Mouse (Mus musculus) intestine, postnatal 0 days (tissue): ENCODE measurements at regions not wholly inside any gene's neighbourhood (a gene's known extent, or its start where the extent isn't known, plus 50 kb on each side); places are given as distances from the start of the nearest gene placed in this dataset.

ENCODE experiments used
- ATAC-seq: fragments of 200-750 bp; cut with Nextera tagmentation; 2 replicates; pipeline ENCODE4 v1.8.0; 2017; ENCODE audit warnings: mild to moderate bottlenecking, moderate TSS enrichment, moderate library complexity
- H3K27ac ChIP-seq: fragments of 300-500 bp; sonication (generic); 2 replicates; pipeline ENCODE4 v1.5.1; 2014; ENCODE audit warnings: mild to moderate bottlenecking, low read depth, low read length, moderate library complexity
- H3K27me3 ChIP-seq: fragments of 300-500 bp; sonication (generic); replicated peaks from 2 replicates; pipeline ENCODE4 v1.6.1; 2014; ENCODE audit warnings: low read length, mixed read lengths; ENCODE audit not compliant: control insufficient read depth, insufficient read depth
- H3K36me3 ChIP-seq: fragments of 300-500 bp; sonication (generic); 2 replicates; pipeline ENCODE4 v1.6.1; 2014; ENCODE audit warnings: mild to moderate bottlenecking, moderate library complexity; ENCODE audit not compliant: control insufficient read depth, insufficient read depth
- H3K4me1 ChIP-seq: fragments of 300-500 bp; sonication (generic); replicated peaks from 2 replicates; pipeline ENCODE4 v1.6.1; 2014; ENCODE audit warnings: antibody characterized with exemption, low read length, mixed read lengths; ENCODE audit not compliant: control insufficient read depth, insufficient read depth
- H3K4me2 ChIP-seq: fragments of 300-500 bp; sonication (generic); replicated peaks from 2 replicates; pipeline ENCODE4 v1.6.1; 2014; ENCODE audit warnings: low read depth, mild to moderate bottlenecking, moderate library complexity
- H3K4me3 ChIP-seq: fragments of 300-500 bp; sonication (generic); 2 replicates; pipeline ENCODE4 v1.5.1; 2014; ENCODE audit warnings: low read depth, low read length
- H3K9ac ChIP-seq: fragments of 300-500 bp; sonication (generic); 2 replicates; pipeline ENCODE4 v1.6.1; 2014; ENCODE audit warnings: mild to moderate bottlenecking, low read depth, low read length
- H3K9me3 ChIP-seq: fragments of 300-500 bp; sonication (generic); 2 replicates; pipeline ENCODE4 v1.6.1; 2016; ENCODE audit warnings: mixed run types; ENCODE audit not compliant: control insufficient read depth
- CTCF ChIP-seq: sonication (generic); IDR thresholded peaks from 2 replicates; pipeline ENCODE4 v1.5.1; 2016; ENCODE audit warnings: low read depth, mild to moderate bottlenecking, control low read depth, antibody characterized with exemption, moderate library complexity
- WGBS: fragments of 180-500 bp; shearing (Covaris S2); extraction: QIAGEN DNeasy Blood & Tissue Kit; methylation state at CpG from one replicate; pipeline ENCODE4 v1.1.7; 2014; 5-methylcytosine and 5-hydroxymethylcytosine counted together

DNA sequence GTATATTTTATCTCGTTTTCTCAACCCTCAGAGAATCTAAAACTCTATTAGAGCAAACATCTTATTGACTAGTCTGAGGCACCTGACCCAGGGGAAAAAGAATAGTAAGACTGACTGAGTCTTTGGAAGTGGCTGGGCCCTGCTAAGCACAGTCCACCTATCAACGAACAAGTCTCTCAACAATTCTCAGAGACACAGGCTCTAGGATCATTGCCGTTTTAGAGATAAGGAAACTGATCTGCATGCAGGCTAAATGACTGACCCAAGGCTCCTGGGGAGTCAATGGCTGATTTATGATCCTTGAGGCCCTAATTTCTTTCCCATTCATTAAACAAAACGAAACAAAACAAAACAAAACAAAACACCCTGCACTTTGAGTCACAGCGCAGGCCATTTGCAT lies 150.4 kb upstream of the Slc24a2 start:
- ATAC-seq, result no peak
- H3K4me2 ChIP-seq, result no peak overlapping the region
- H3K9me3 ChIP-seq, result no peaks in the 10 kb centered on the region

DNA sequence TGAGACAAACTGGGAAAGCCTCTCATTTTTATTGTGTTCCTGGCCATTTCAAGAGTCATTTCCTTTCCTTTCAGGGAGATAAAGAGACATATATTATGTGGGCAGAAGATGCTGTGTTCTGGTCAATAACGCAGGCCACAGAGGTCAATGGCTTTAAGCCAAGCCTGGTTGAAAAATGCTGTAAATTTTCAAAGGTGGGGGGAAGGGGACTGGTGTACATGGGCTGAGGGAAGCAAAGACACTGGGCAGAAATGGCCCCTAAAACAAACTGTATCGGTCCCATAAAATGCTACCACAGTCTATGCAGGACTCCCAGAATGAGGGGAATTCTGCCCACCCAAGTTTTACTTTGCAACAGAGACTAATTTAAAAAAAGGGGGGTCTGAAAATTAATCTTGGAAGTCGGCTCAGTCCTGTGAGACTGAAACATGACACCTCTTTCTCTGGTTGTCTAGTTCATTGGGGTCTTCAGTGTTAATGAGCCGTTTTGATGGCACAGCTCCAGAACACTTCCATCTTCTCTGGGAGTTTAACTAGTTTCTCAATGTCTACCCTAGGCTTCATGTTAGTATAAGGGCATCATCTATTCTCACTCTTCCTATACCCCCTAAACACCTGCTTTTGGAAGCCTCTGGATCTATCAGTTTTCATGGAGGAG lies 149.4 kb upstream of the Slc24a2 start:
- no peak for TF ChIP-seq CTCF
- 55% methylated on average over 4 of the region's 4 CpGs for WGBS
- Histone ChIP-seq H3K9me3 (no peaks in the 10 kb centered on the region), H3K4me3 (no peak overlapping the region), H3K9ac (no peak overlapping the region), H3K36me3 (no peaks in the 10 kb centered on the region), H3K4me2 (no peak overlapping the region), H3K27ac (no peak overlapping the region), H3K4me1 (no peaks in the 10 kb centered on the region), H3K27me3 (no peaks in the 10 kb centered on the region)
- no peak for ATAC-seq

More for the DNA sequence above, 150.4 kb upstream of the Slc24a2 start:
- 50% methylated on average over 5 of the region's 5 CpGs for WGBS
- Histone ChIP-seq H3K27ac (no peak overlapping the region), H3K4me1 (no peaks in the 10 kb centered on the region), H3K27me3 (no peaks in the 10 kb centered on the region), H3K4me3 (no peak overlapping the region), H3K36me3 (no peaks in the 10 kb centered on the region), H3K9ac (no peak overlapping the region)
- no peak for TF ChIP-seq CTCF

DNA sequence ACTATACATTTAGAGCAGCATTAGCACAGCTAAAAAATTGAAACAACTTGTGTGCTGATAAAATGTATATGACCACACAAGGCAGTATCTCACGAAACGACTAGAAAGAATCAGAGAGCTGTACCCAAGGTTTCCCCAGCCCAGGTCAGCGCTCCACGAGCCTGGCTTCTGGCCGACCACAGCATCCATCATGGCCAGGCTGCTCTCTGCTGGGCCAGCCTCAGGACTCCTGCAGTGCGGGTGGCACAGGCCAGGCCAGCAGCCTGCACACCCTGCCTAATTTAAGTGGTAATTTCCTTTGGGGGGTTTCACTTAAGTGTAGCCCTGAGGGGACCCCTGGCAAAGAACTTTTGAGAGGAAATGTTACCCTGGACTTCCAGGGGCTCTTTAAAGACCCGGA lies 141.7 kb upstream of the Slc24a2 start:
- TF ChIP-seq CTCF, result no peak
- no peak overlapping the region for H3K9ac ChIP-seq
- H3K36me3 ChIP-seq, result no peaks in the 10 kb centered on the region
- 0 out of 2 replicates have a peak, but pooled peaks cover 3% of the 10 kb centered on the region for H3K4me1 ChIP-seq
- no peak overlapping the region for H3K27ac ChIP-seq
- ATAC-seq, result no peak
- H3K27me3 ChIP-seq, result no peaks in the 10 kb centered on the region
- no peaks in the 10 kb centered on the region for H3K9me3 ChIP-seq
- H3K4me2 ChIP-seq, result no peak overlapping the region
- WGBS, result 68% methylated on average over 7 of the region's 7 CpGs
- no peak overlapping the region for H3K4me3 ChIP-seq

DNA sequence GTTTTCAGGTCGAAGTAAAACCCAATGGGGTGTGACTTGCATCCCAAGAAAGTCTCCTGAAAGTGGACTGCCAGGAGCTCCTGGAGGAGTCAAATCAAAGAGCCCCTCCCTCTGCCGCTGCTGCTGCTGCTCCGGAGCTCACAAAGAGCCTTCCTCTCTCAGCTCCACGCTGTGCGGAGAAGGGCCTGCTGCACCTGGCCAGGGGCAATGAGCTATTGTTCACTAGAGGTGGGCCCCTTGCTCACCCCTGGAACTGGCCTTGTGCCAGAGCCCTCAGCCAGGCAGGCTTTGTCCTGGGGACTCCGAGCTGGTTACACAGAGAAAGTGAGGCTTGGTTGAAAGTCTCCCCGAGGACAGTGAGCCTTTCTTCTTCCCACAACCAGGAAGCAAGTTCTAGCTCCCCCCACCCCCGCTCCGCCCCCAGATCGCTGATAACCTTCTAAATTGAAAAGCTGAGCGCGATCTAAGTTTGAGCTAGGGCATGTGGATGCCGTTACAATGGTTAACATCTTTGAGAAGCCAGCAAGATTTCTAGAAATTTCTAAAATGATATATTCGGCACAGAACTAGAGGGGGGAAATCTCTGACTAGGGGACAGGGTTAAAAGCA lies 139.5 kb upstream of the Slc24a2 start:
- H3K27me3 ChIP-seq, result no peaks in the 10 kb centered on the region
- no peaks in the 10 kb centered on the region for H3K9me3 ChIP-seq
- no peak for TF ChIP-seq CTCF
- ATAC-seq, result peak; percentile 43; the same call in 1 of the 2 replicates
- 23% methylated on average over 14 of the region's 14 CpGs for WGBS
- H3K4me2 ChIP-seq, result peak overlapping the region; percentile 52
- H3K9ac ChIP-seq, result no peak overlapping the region
- H3K36me3 ChIP-seq, result no peaks in the 10 kb centered on the region
- 0 out of 2 replicates have a peak, but pooled peaks cover 3% of the 10 kb centered on the region for H3K4me1 ChIP-seq
- no peak overlapping the region for H3K4me3 ChIP-seq
- no peak overlapping the region for H3K27ac ChIP-seq

DNA sequence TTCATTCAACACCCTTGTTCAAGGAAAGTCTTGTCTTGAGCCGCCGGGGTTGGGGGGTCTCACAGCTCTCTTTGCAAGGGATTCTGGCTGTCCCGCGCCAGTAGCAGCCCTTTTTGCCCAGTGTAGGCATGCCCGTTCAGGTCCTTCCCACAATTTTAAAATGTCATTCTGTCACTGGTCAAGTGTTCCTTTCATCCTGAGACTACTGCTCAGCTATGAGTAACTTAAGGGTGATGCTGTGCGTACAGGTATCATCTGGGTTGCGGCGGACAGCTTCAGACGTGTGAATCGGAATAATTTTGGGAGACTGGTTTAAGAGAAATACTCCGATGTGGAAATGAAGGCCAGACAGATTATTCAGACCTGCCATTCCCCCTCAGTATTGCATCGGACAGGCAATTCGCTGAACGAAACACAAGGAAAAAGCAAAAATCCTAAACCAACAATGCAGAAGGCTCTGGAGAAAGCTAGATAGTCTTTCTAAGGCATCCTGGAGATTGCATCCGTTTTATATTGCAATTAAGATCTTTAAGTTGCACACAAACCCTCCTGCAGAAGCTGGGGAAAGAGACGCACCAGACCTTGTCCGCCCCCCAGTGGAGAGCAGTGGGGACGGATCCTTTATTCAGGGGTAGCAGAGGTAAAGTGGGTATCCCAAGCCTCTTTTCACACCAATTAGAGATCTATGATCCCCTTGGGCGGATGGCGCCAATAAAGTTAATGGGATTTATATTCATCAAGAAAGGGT lies 138.3 kb upstream of the Slc24a2 start:
- Histone ChIP-seq H3K27me3 (no peaks in the 10 kb centered on the region), H3K4me2 (peak overlapping the region; percentile 64), H3K36me3 (no peaks in the 10 kb centered on the region), H3K4me1 (0 out of 2 replicates have a peak, but pooled peaks cover 3% of the 10 kb centered on the region), H3K9me3 (no peaks in the 10 kb centered on the region), H3K9ac (0 out of 2 replicates have a peak overlapping the region, but pooled peaks have one; percentile 2), H3K4me3 (peak overlapping the region; percentile 35), H3K27ac (no peak overlapping the region)
- ATAC-seq, result peak; percentile 33; the same call in 1 of the 2 replicates
- TF ChIP-seq CTCF, result peak; percentile 73
- 12% methylated on average over 20 of the region's 20 CpGs for WGBS
